Mouse (Mus musculus) brain, embryonic 14.5 days (tissue): ENCODE data around the gene Slitrk3.

Experiments used
- CTCF ChIP-seq: fragments of 200-500 bp; IDR thresholded peaks from 2 replicates; pipeline ENCODE4 v1.5.1; 2012; ENCODE audit warnings: inconsistent platforms, mild to moderate bottlenecking, moderate library complexity, borderline replicate concordance; ENCODE audit not compliant: insufficient read depth, insufficient read length; ENCODE audit errors: extremely low read depth
- POLR2A ChIP-seq: fragments of 200-500 bp; IDR thresholded peaks from 2 replicates; pipeline ENCODE4 v1.6.1; 2012; ENCODE audit warnings: mild to moderate bottlenecking, inconsistent platforms, borderline replicate concordance; ENCODE audit not compliant: poor library complexity, insufficient read depth, insufficient read length, severe bottlenecking; ENCODE audit errors: extremely low read depth

GRCm38 (mm10) chr3:73084620-73085019 lies 27.0 kb upstream of the Slitrk3 start:
- TF ChIP-seq CTCF (no peak), POLR2A (no peak)
